Mouse (Mus musculus) monocyte, adult 2 months (primary cell): Measurements from ENCODE around the gene Rrp7a.

ENCODE experiments used
- DNase-seq, 2 experiments: peaks; one replicate each; pipeline ENCODE4 v3.0.0; 2022; ENCODE audit warnings: low spot score in 2 of 2, low read depth in 1 of 2

Rrp7a gene

GRCm38 (mm10) chr15:83112898-83113297 lies 9.7 kb downstream of the Rrp7a start:
- DNase-seq: no peak

- DNase-seq: no peak
Observed at GRCm38 (mm10) chr15:83111874-83112273, 10.7 kb downstream of the Rrp7a start.

- no peak for DNase-seq
Observed at GRCm38 (mm10) chr15:83111290-83111689, 11.3 kb downstream of the Rrp7a start.

GRCm38 (mm10) chr15:83107814-83108213 lies 14.8 kb downstream of the Rrp7a start:
- no peak for DNase-seq

GRCm38 (mm10) chr15:83106426-83106825 lies 16.2 kb downstream of the Rrp7a start:
- DNase-seq: no peak

- no peak for DNase-seq
Observed at GRCm38 (mm10) chr15:83103111-83103510, 19.5 kb downstream of the Rrp7a start.

- no peak for DNase-seq
Observed at GRCm38 (mm10) chr15:83100332-83100662, 22.3 kb downstream of the Rrp7a start.

- peak; percentile 92 to 95 for DNase-seq
Observed at GRCm38 (mm10) chr15:83099533-83100331, 22.9 kb downstream of the Rrp7a start.

- DNase-seq: no peak
Observed at GRCm38 (mm10) chr15:83095950-83096349, 26.7 kb downstream of the Rrp7a start.

GRCm38 (mm10) chr15:83093687-83094086 lies 28.9 kb downstream of the Rrp7a start:
- DNase-seq: no peak

GRCm38 (mm10) chr15:83090874-83091273 lies 31.7 kb downstream of the Rrp7a start:
- DNase-seq: no peak

- DNase-seq: no peak
Observed at GRCm38 (mm10) chr15:83089429-83089605, 33.3 kb downstream of the Rrp7a start, which contains the start of gene Serhl. Serhl (plus strand) TSS chr15:83089506.

GRCm38 (mm10) chr15:83088495-83089428 lies 33.8 kb downstream of the Rrp7a start:
- no peak for DNase-seq

GRCm38 (mm10) chr15:83086636-83087328 lies 35.8 kb downstream of the Rrp7a start:
- DNase-seq: no peak

- peak in 1 of 2 experiments; percentile 29 for DNase-seq
Observed at GRCm38 (mm10) chr15:83085901-83086300, 36.7 kb downstream of the Rrp7a start.

GRCm38 (mm10) chr15:83084022-83084640 lies 38.5 kb downstream of the Rrp7a start:
- DNase-seq: no peak

- no peak for DNase-seq
Observed at GRCm38 (mm10) chr15:83083530-83083929, 39.1 kb downstream of the Rrp7a start.

- DNase-seq: no peak
Observed at GRCm38 (mm10) chr15:83075607-83076525, 46.7 kb downstream of the Rrp7a start.

- no peak for DNase-seq
Observed at GRCm38 (mm10) chr15:83074179-83074578, 48.4 kb downstream of the Rrp7a start.

- no peak for DNase-seq
Observed at GRCm38 (mm10) chr15:83071752-83072151, 50.8 kb downstream of the Rrp7a start.
